Mouse (Mus musculus): ENCODE data around the gene 1700113H08Rik. TPM values are rescaled to one million over a fixed set of nuclear protein-coding genes. Genes with fewer than 3 reads are reported as not detected.

1700113H08Rik gene
- not detected in 2 replicates for polyA plus RNA-seq (2012; ENCODE audit: low replicate concordance)

DNA sequence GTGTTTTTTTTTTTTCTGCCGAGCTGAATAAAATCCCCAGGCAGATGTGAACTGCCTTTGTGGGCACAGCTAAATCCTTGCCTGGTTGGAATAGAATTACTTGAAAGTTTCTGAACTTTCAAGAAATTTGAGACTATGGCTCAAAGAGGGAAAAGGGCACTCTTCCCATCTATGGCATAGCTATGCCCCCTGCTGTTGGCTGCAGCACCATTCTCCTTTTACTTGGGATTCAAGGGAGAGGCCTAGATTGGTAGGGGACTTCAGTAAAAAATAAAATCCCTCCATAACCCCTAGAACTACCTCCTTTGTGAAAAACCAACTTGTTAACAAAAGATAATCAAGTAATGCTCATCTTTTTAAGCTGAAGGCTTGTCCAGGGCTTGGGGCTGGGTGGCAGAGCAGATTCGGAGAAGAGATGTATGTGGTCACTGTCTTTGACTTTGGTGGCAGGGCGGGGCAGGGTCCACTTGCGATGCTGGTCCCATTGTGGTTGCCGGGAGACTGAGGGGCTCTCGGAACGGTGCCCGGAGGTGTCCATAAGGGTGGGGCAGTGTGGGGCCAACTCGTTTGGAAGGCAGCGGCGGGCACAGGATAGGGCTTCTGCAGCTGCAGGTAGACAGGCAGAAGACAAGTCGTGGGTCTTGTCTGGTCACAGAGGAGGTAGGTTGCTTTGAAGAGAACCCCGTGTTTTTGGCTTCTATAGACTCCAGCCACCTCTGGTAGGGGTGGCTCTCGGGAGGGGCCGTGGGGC is at the start of gene 1700113H08Rik:
TSS of gene 1700113H08Rik (plus strand) at position 546 of the 751 bp plus-strand sequence.

Other genes with a start within 250 kb of the 1700113H08Rik start
- gene Stab2, start 50.0 kb upstream of the 1700113H08Rik start, polyA plus RNA-seq (2012; ENCODE audit: low replicate concordance) = 3.9 and 11.9 TPM in 2 replicates

Measured in hematopoietic multipotent progenitor cell, adult 10-12 weeks (in vitro differentiated cells).